Mouse (Mus musculus) CD8-positive naive resting alpha-beta T cell, adult 57 days (primary cell): ENCODE measurements around the gene Gpr108. TPM values are rescaled to one million over a fixed set of nuclear protein-coding genes. Genes with fewer than 3 reads are reported as not detected.

Experiments
- total RNA-seq: library from RNA; stranded (reverse); gene quantifications from one replicate; pipeline ENCODE4 v1.2.4, GENCODE M21; 2023

Gpr108 gene
- total RNA-seq = 36.6 TPM

GRCm38 (mm10) chr17:57248201-57248699, at the start of gene Gpr108:
Gene Gpr108, minus strand, starts transcription at chr17:57248446.

GRCm38 (mm10) chr17:57278943-57279590, 30.8 kb upstream of the Gpr108 start, which contains the start of gene Vav1:
Gene Vav1, plus strand, starts transcription at chr17:57279100.

GRCm38 (mm10) chr17:57249186-57250181, 1.2 kb upstream of the Gpr108 start, which contains the start of gene Trip10:
Gene Trip10, plus strand, starts transcription at chr17:57249455.

GRCm38 (mm10) chr17:57228014-57228413, 20.2 kb downstream of the Gpr108 start, which contains the start of gene C3:
Gene C3, minus strand, starts transcription at chr17:57228136.

GRCm38 (mm10) chr17:57194041-57194507, 54.2 kb downstream of the Gpr108 start, which contains the start of gene Tnfsf14:
Gene Tnfsf14, minus strand, starts transcription at chr17:57194177.

Other genes with a start within 250 kb of the Gpr108 start
- gene Pspn, start 248.4 kb downstream of the Gpr108 start, total RNA-seq = not detected
- gene Gtf2f1, start 237.2 kb downstream of the Gpr108 start, total RNA-seq = 70.0 TPM
- gene Gm17949, start 237.0 kb downstream of the Gpr108 start, total RNA-seq = not detected
- 116 TPM for gene Khsrp, start 216.9 kb downstream of the Gpr108 start, total RNA-seq
- gene Slc25a41, start 206.8 kb downstream of the Gpr108 start, total RNA-seq = not detected
- 2.2 TPM for gene Crb3, start 189.3 kb downstream of the Gpr108 start, total RNA-seq
- 22.2 TPM for gene Slc25a23, start 188.6 kb downstream of the Gpr108 start, total RNA-seq
- 160 TPM for gene Dennd1c, start 169.9 kb downstream of the Gpr108 start, total RNA-seq
- gene Tubb4a, start 160.7 kb downstream of the Gpr108 start, total RNA-seq = 1.5 TPM
- gene Tnfsf9, start 143.1 kb downstream of the Gpr108 start, total RNA-seq = 0.40 TPM
- not detected for gene Cd70, start 98.7 kb downstream of the Gpr108 start, total RNA-seq
- gene Tnfsf14, start 54.3 kb downstream of the Gpr108 start, total RNA-seq = 1.9 TPM
- gene C3, start 20.3 kb downstream of the Gpr108 start, total RNA-seq = 1.3 TPM
- gene Trip10, start 1.0 kb upstream of the Gpr108 start, total RNA-seq = 4.7 TPM
- 171 TPM for gene Vav1, start 30.7 kb upstream of the Gpr108 start, total RNA-seq
- 2.1 TPM for gene Adgre1, start 110.2 kb upstream of the Gpr108 start, total RNA-seq